In the genomic region with DNA sequence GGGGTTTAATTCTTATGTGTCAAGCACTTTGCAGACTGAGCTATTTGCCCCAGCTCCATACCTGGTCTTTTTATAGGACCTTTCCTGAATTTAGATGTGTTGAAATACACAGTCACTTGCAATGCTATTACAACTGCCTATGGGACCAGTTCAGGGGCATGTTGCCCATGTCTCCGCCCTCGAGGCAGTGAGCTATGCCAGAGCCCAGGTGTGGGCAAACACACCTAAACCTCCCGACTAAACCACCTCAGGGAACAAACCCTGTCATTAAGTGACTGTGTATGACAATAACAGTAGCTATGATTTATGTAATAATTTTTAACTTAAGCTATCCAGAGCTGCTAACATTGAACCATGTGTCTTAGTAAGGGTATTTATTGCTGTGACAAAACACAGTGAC, we compare ENCODE assay signal across 15 mouse cellular contexts.
"Had no signal": no experiment of that assay in that cellular context is flagged by ENCODE, and none has a peak within 500 bp of the region (broad histone marks: within the 10 kb centered on the region; RNA-seq: fewer than 3 reads in every experiment).

No protein-coding gene starts in this region.

- H3K27me3 ChIP-seq: neural tube, embryonic 15.5 days; stomach, embryonic 15.5 days had no signal

- DNase-seq: retina, postnatal 1 day; right cerebral cortex, adult 18-20 months; right cerebral cortex, postnatal 14 days; right cerebral cortex, postnatal 25 days; right cerebral cortex, postnatal 4 days; spleen, adult 18-20 months; thymus, adult 18-20 months; thymus, adult 2 months; thymus, postnatal 14 days; thymus, postnatal 25 days; thymus, postnatal 36 days; thymus, postnatal 4 days had no signal

- H3K9me3 ChIP-seq: neural tube, embryonic 15.5 days; stomach, embryonic 15.5 days had no signal

- H3K27ac ChIP-seq: neural tube, embryonic 15.5 days; stomach, embryonic 15.5 days; stomach, postnatal 0 days had no signal

- H3K4me1 ChIP-seq: neural tube, embryonic 15.5 days; stomach, embryonic 15.5 days had no signal

- H3K9ac ChIP-seq: neural tube, embryonic 15.5 days; stomach, embryonic 15.5 days had no signal

- H3K4me2 ChIP-seq: neural tube, embryonic 15.5 days; stomach, embryonic 15.5 days had no signal

- H3K4me3 ChIP-seq: neural tube, embryonic 15.5 days; stomach, embryonic 15.5 days had no signal

- H3K36me3 ChIP-seq: neural tube, embryonic 15.5 days; stomach, embryonic 15.5 days had no signal
